In genomic region chr10:95278085-95278484, GRCm38 (mm10) we compare ENCODE assay signal across 22 mouse cellular contexts. TPM values are rescaled to one million over a fixed set of nuclear protein-coding genes. Genes with fewer than 3 reads are reported as not detected.
A peak's percentile ranks its signal among the peaks of the same experiment; 100 is the strongest.
DNase-seq lines count a peak whose midpoint lies in the region; ATAC-seq and TF ChIP-seq lines count a peak whose summit lies in the region.
"Had no signal": no experiment of that assay in that cellular context is flagged by ENCODE, and none has a peak within 500 bp of the region (broad histone marks: within the 10 kb centered on the region; RNA-seq: fewer than 3 reads in every experiment).

No protein-coding gene starts in this region.

- no peak overlapping the region for H3K27ac ChIP-seq in limb, embryonic 13.5 days
- no peak overlapping the region for H3K27ac ChIP-seq in limb, embryonic 10.5 days
- H3K27ac ChIP-seq in small intestine, adult 2 months (ENCODE audit: insufficient read depth, low read depth, low read length): peak overlapping the region; percentile 24; the same call in 1 of the 2 replicates
- no peak overlapping the region for H3K27ac ChIP-seq in midbrain, embryonic 16.5 days (ENCODE audit: low read length)
- H3K27ac ChIP-seq in forebrain, embryonic 13.5 days: no peak overlapping the region
- H3K27ac ChIP-seq: gastrocnemius, adult 2 months; heart, embryonic 10.5 days; hindbrain, embryonic 12.5 days had no signal

- no peak for TF ChIP-seq CTCF in small intestine, adult 2 months (IDR thresholded peaks at IDR 0.05; ENCODE audit: extremely low read depth, insufficient read length, insufficient replicate concordance, low read depth, low read length)

- peaks cover 8% of the 10 kb centered on the region; the same call in 1 of the 2 replicates for H3K4me1 ChIP-seq in limb, embryonic 13.5 days
- H3K4me1 ChIP-seq in limb, embryonic 10.5 days: peaks cover 5% of the 10 kb centered on the region; the same call in 1 of the 2 replicates
- peaks cover 9% of the 10 kb centered on the region; the same call in 1 of the 2 replicates for H3K4me1 ChIP-seq in small intestine, adult 2 months (ENCODE audit: control insufficient read depth, insufficient read depth, insufficient read length, low read length)
- peaks cover 2% of the 10 kb centered on the region; the same call in 1 of the 2 replicates for H3K4me1 ChIP-seq in midbrain, embryonic 16.5 days (ENCODE audit: control insufficient read depth, insufficient read depth, low read length)
- no peaks in the 10 kb centered on the region for H3K4me1 ChIP-seq in forebrain, embryonic 13.5 days
- H3K4me1 ChIP-seq: hindbrain, embryonic 12.5 days had no signal

- H3K4me3 ChIP-seq in limb, embryonic 13.5 days: no peak overlapping the region
- H3K4me3 ChIP-seq in limb, embryonic 10.5 days: no peak overlapping the region
- no peak overlapping the region for H3K4me3 ChIP-seq in small intestine, adult 2 months (ENCODE audit: low read depth, low read length)
- no peak overlapping the region for H3K4me3 ChIP-seq in midbrain, embryonic 16.5 days (ENCODE audit: low read depth, low read length)
- no peak overlapping the region for H3K4me3 ChIP-seq in forebrain, embryonic 13.5 days
- H3K4me3 ChIP-seq: gastrocnemius, adult 2 months; heart, embryonic 10.5 days; hindbrain, embryonic 12.5 days had no signal

- H3K9ac ChIP-seq in limb, embryonic 13.5 days: no peak overlapping the region
- H3K9ac ChIP-seq in midbrain, embryonic 16.5 days (ENCODE audit: low read depth, low read length): no peak overlapping the region
- H3K9ac ChIP-seq in forebrain, embryonic 13.5 days: no peak overlapping the region
- H3K9ac ChIP-seq: hindbrain, embryonic 12.5 days had no signal

- no peaks in the 10 kb centered on the region for H3K9me3 ChIP-seq in limb, embryonic 13.5 days
- H3K9me3 ChIP-seq in limb, embryonic 10.5 days (replicated peaks): no peaks in the 10 kb centered on the region
- H3K9me3 ChIP-seq in midbrain, embryonic 16.5 days (replicated peaks; ENCODE audit: control insufficient read depth, low read length, poor library complexity, severe bottlenecking): no peaks in the 10 kb centered on the region
- no peaks in the 10 kb centered on the region for H3K9me3 ChIP-seq in forebrain, embryonic 13.5 days (replicated peaks)
- H3K9me3 ChIP-seq: heart, embryonic 10.5 days; hindbrain, embryonic 12.5 days had no signal

- ATAC-seq in limb, embryonic 13.5 days (ENCODE audit: low FRiP score, low read depth): 0 out of 2 replicates have a peak, but pooled peaks have one; percentile 44
- ATAC-seq in midbrain, embryonic 16.5 days: no peak
- no peak for ATAC-seq in forebrain, embryonic 13.5 days
- ATAC-seq: forebrain, embryonic 14.5 days; hindbrain, embryonic 16.5 days; inflammation-experienced regulatory T-cells, adult 6 months; Patski had no signal

- peak; percentile 59 to 64 for DNase-seq in cerebellum, postnatal 10 days
- DNase-seq in cerebellum, adult 11 months: no peak
- no peak for DNase-seq in limb, embryonic 10.5 days (ENCODE audit: low spot score)
- DNase-seq: adrenal gland, adult 8-10 months; adrenal gland, postnatal 36 days; cerebellum, adult 11-12 months; cerebellum, adult 9-10 months; gastrocnemius, adult 2 months; gastrocnemius, postnatal 25 days; heart, postnatal 10 days; heart, postnatal 4 days had no signal

- no peak overlapping the region for H3K4me2 ChIP-seq in limb, embryonic 13.5 days (replicated peaks)
- H3K4me2 ChIP-seq in midbrain, embryonic 16.5 days (ENCODE audit: low read length): no peak overlapping the region
- no peak overlapping the region for H3K4me2 ChIP-seq in forebrain, embryonic 13.5 days
- H3K4me2 ChIP-seq: hindbrain, embryonic 12.5 days had no signal

- 86% methylated on average over 11 of the region's 11 CpGs for WGBS in limb, embryonic 13.5 days
- 89% methylated on average over 11 of the region's 11 CpGs for WGBS in limb, embryonic 10.5 days
- 46% methylated on average over 11 of the region's 11 CpGs for WGBS in small intestine, adult 2 months
- WGBS in midbrain, embryonic 16.5 days: 91% methylated on average over 11 of the region's 11 CpGs
- WGBS in forebrain, embryonic 13.5 days: 89% methylated on average over 11 of the region's 11 CpGs

- H3K27me3 ChIP-seq in limb, embryonic 13.5 days: no peaks in the 10 kb centered on the region
- no peaks in the 10 kb centered on the region for H3K27me3 ChIP-seq in limb, embryonic 10.5 days (ENCODE audit: low read depth, poor library complexity, severe bottlenecking)
- H3K27me3 ChIP-seq in small intestine, adult 2 months (ENCODE audit: control insufficient read depth, insufficient read depth, low read length): no peaks in the 10 kb centered on the region
- H3K27me3 ChIP-seq in midbrain, embryonic 16.5 days (ENCODE audit: control insufficient read depth, insufficient read depth, low read depth, low read length): no peaks in the 10 kb centered on the region
- H3K27me3 ChIP-seq in forebrain, embryonic 13.5 days: no peaks in the 10 kb centered on the region
- H3K27me3 ChIP-seq: CH12.LX; hindbrain, embryonic 12.5 days; Patski had no signal

- H3K36me3 ChIP-seq in limb, embryonic 13.5 days: no peaks in the 10 kb centered on the region
- no peaks in the 10 kb centered on the region for H3K36me3 ChIP-seq in limb, embryonic 10.5 days
- no peaks in the 10 kb centered on the region for H3K36me3 ChIP-seq in small intestine, adult 2 months (ENCODE audit: control insufficient read depth, insufficient read depth, low read length)
- H3K36me3 ChIP-seq in midbrain, embryonic 16.5 days (ENCODE audit: control insufficient read depth, insufficient read depth, low read length): no peaks in the 10 kb centered on the region
- no peaks in the 10 kb centered on the region for H3K36me3 ChIP-seq in forebrain, embryonic 13.5 days (ENCODE audit: poor library complexity, severe bottlenecking)
- H3K36me3 ChIP-seq: hindbrain, embryonic 12.5 days had no signal

- TF ChIP-seq POLR2A in small intestine, adult 2 months (IDR thresholded peaks at IDR 0.05; ENCODE audit: low read depth, low read length): no peak

RNA-seq across cellular contexts. Expression of gene Cradd, which starts 45.8 kb away (rescaled TPM):
- polyA plus RNA-seq in limb, embryonic 13.5 days (2015; fragmentation: Nextera tagmentation; extraction: Ambion mirVana): 9.7 and 11.4 TPM in 2 replicates
- polyA plus RNA-seq in limb, embryonic 10.5 days (2016; fragmentation: Nextera tagmentation; extraction: Ambion mirVana): 11.5 and 11.9 TPM in 2 replicates
- 9.3 and 16.7 TPM in 2 replicates for polyA plus RNA-seq in small intestine, adult 2 months (2012; rRNA removed)
- polyA plus RNA-seq in midbrain, embryonic 16.5 days (2015; fragmentation: Nextera tagmentation; extraction: Ambion mirVana): 10.6 and 11.1 TPM in 2 replicates
- 11.3 and 12.5 TPM in 2 replicates for polyA plus RNA-seq in forebrain, embryonic 13.5 days (2015; fragmentation: Nextera tagmentation; extraction: Ambion mirVana)

Comparison
In these comparisons a context has a peak if more than half of its experiments do, and no peak if none do; other contexts are left out.
1. DNase-seq: peak in cerebellum, postnatal 10 days (2 of 2); none in cerebellum, adult 11 months (single experiment) and limb, embryonic 10.5 days (single experiment).